Mouse (Mus musculus): Measurements from ENCODE around the gene Gnao1. TPM values are rescaled to one million over a fixed set of nuclear protein-coding genes. Genes with fewer than 3 reads are reported as not detected.
A peak's percentile ranks its signal among the peaks of the same experiment; 100 is the strongest.

Gnao1 gene
- total RNA-seq, 2 experiments from 2014 or later: 51.9 to 69.8 TPM

GRCm38 (mm10) chr8:93888702-93889480 is 79.1 kb downstream of the Gnao1 start:
- no peak for DNase-seq (ENCODE audit: low spot score in 2 of 2)

GRCm38 (mm10) chr8:93893556-93893955 is 83.8 kb downstream of the Gnao1 start:
- DNase-seq (ENCODE audit: low spot score in 2 of 2): no peak

- no peak for DNase-seq (ENCODE audit: low spot score in 2 of 2)
Observed at GRCm38 (mm10) chr8:93896841-93897551, 87.2 kb downstream of the Gnao1 start.

- no peak for DNase-seq (ENCODE audit: low spot score in 2 of 2)
Observed at GRCm38 (mm10) chr8:93898570-93898969, 88.8 kb downstream of the Gnao1 start.

- DNase-seq (ENCODE audit: low spot score in 2 of 2): no peak
Observed at GRCm38 (mm10) chr8:93902040-93902439, 92.3 kb downstream of the Gnao1 start.

- DNase-seq (ENCODE audit: low spot score in 2 of 2): no peak
Observed at GRCm38 (mm10) chr8:93906961-93907360, 97.2 kb downstream of the Gnao1 start.

- no peak for DNase-seq (ENCODE audit: low spot score in 2 of 2)
Observed at GRCm38 (mm10) chr8:93907987-93908441, 98.2 kb downstream of the Gnao1 start.

GRCm38 (mm10) chr8:93908546-93908945 is 98.8 kb downstream of the Gnao1 start:
- DNase-seq (ENCODE audit: low spot score in 2 of 2): no peak

GRCm38 (mm10) chr8:93911715-93912555 is 102.2 kb downstream of the Gnao1 start:
- no peak for DNase-seq (ENCODE audit: low spot score in 2 of 2)

GRCm38 (mm10) chr8:93917859-93918421 is 108.2 kb downstream of the Gnao1 start:
- no peak for DNase-seq (ENCODE audit: low spot score in 2 of 2)

GRCm38 (mm10) chr8:93918580-93918979 is 108.8 kb downstream of the Gnao1 start:
- no peak for DNase-seq (ENCODE audit: low spot score in 2 of 2)

GRCm38 (mm10) chr8:93919422-93919821 is 109.7 kb downstream of the Gnao1 start:
- DNase-seq (ENCODE audit: low spot score in 2 of 2): no peak

- DNase-seq (ENCODE audit: low spot score in 2 of 2): no peak
Observed at GRCm38 (mm10) chr8:93919916-93920589, 110.3 kb downstream of the Gnao1 start.

- no peak for DNase-seq (ENCODE audit: low spot score in 2 of 2)
Observed at GRCm38 (mm10) chr8:93920590-93920948, 110.8 kb downstream of the Gnao1 start.

GRCm38 (mm10) chr8:93923897-93924334 is 114.2 kb downstream of the Gnao1 start:
- DNase-seq (ENCODE audit: low spot score in 2 of 2): no peak

- no peak for DNase-seq (ENCODE audit: low spot score in 2 of 2)
Observed at GRCm38 (mm10) chr8:93925513-93925912, 115.7 kb downstream of the Gnao1 start.

GRCm38 (mm10) chr8:93929233-93929632 is 119.5 kb downstream of the Gnao1 start:
- DNase-seq (ENCODE audit: low spot score in 2 of 2): no peak

GRCm38 (mm10) chr8:93931336-93931735 is 121.6 kb downstream of the Gnao1 start:
- DNase-seq (ENCODE audit: low spot score in 2 of 2): no peak

GRCm38 (mm10) chr8:93932873-93933272 is 123.1 kb downstream of the Gnao1 start:
- peak; percentile 41 to 69 for DNase-seq (ENCODE audit: low spot score in 2 of 2)

- no peak for DNase-seq (ENCODE audit: low spot score in 2 of 2)
Observed at GRCm38 (mm10) chr8:93933288-93933687, 123.5 kb downstream of the Gnao1 start.

- no peak for DNase-seq (ENCODE audit: low spot score in 2 of 2)
Observed at GRCm38 (mm10) chr8:93938193-93938592, 128.4 kb downstream of the Gnao1 start.
